In the genomic region with DNA sequence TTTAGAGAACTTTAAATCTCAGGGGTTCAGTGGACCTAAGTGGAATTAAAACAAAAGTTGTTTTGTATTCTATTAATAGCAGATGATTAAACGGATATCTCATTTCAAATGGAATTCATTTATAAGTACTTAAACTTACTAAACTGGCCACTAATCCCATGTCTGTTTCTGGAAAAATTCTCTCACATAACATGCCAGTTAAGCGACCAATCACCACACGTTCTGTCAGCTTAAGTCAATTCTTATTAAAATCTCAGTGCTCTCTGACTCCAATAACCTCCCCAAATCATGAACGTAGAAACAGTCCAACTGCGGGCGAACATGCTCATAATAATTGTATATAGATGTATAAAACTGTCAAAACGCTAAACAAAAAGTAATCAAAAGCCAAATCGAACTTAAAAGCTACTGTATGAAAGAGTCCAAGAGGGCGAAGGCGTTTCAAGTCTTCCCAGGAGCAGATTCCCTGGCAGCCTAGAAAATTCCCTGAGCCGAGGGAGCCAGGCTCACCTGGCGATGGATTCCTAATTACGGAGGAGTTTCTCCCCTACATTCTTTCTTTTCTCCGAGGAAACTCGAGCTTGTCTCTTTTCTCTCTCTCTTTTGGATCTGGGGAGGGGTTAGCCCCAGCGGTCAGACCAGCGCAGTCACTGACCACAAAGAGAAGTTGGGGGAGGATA, we compare ENCODE assay signal across 7 mouse cellular contexts. TPM values are rescaled to one million over a fixed set of nuclear protein-coding genes. Genes with fewer than 3 reads are reported as not detected.
DNase-seq lines count a peak whose midpoint lies in the region; ATAC-seq and TF ChIP-seq lines count a peak whose summit lies in the region.

No protein-coding gene starts in this region.

- H3K36me3 ChIP-seq in spleen, adult 2 months (ENCODE audit: control insufficient read depth, insufficient read depth, low read length) = no peaks in the 10 kb centered on the region
- no peaks in the 10 kb centered on the region for H3K36me3 ChIP-seq in forebrain, postnatal 0 days (ENCODE audit: insufficient read depth)
- no peaks in the 10 kb centered on the region for H3K36me3 ChIP-seq in liver, embryonic 13.5 days
- H3K36me3 ChIP-seq in stomach, postnatal 0 days (ENCODE audit: control insufficient read depth, insufficient read depth, low read length) = no peaks in the 10 kb centered on the region

- H3K9ac ChIP-seq in forebrain, postnatal 0 days = no peak overlapping the region
- peak overlapping the region; percentile 62 for H3K9ac ChIP-seq in liver, embryonic 13.5 days
- peak overlapping the region; percentile 86 for H3K9ac ChIP-seq in stomach, postnatal 0 days (ENCODE audit: low read length)

- ATAC-seq in forebrain, postnatal 0 days = no peak
- no peak for ATAC-seq in liver, embryonic 13.5 days (ENCODE audit: low read depth)
- ATAC-seq in stomach, postnatal 0 days (ENCODE audit: low FRiP score, low TSS enrichment) = no peak

- TF ChIP-seq POLR2A in spleen, adult 2 months (IDR thresholded peaks at IDR 0.05; ENCODE audit: low read depth, low read length) = no peak

- H3K9me3 ChIP-seq in forebrain, postnatal 0 days (ENCODE audit: low read length) = no peaks in the 10 kb centered on the region
- H3K9me3 ChIP-seq in liver, embryonic 13.5 days (replicated peaks) = no peaks in the 10 kb centered on the region
- no peaks in the 10 kb centered on the region for H3K9me3 ChIP-seq in stomach, postnatal 0 days (ENCODE audit: control insufficient read depth, low read length)

- peaks cover 9% of the 10 kb centered on the region for H3K27me3 ChIP-seq in spleen, adult 2 months (ENCODE audit: control insufficient read depth, insufficient read depth, low read length)
- peaks cover 26% of the 10 kb centered on the region for H3K27me3 ChIP-seq in forebrain, postnatal 0 days (ENCODE audit: insufficient read depth, low read length)
- H3K27me3 ChIP-seq in liver, embryonic 13.5 days = peaks cover 32% of the 10 kb centered on the region
- no peaks in the 10 kb centered on the region for H3K27me3 ChIP-seq in stomach, postnatal 0 days (ENCODE audit: control insufficient read depth, insufficient read depth, low read length)

- peak overlapping the region; percentile 96 for H3K4me2 ChIP-seq in forebrain, postnatal 0 days (ENCODE audit: low read depth)
- H3K4me2 ChIP-seq in liver, embryonic 13.5 days = peak overlapping the region; percentile 67
- peak overlapping the region; percentile 84 for H3K4me2 ChIP-seq in stomach, postnatal 0 days (replicated peaks; ENCODE audit: low read depth)

- no peak for TF ChIP-seq CTCF in spleen, adult 2 months (IDR thresholded peaks at IDR 0.05; ENCODE audit: extremely low read depth, insufficient read depth, insufficient read length, insufficient replicate concordance)
- no peak for TF ChIP-seq CTCF in forebrain, postnatal 0 days (IDR thresholded peaks at IDR 0.05; ENCODE audit: low read depth)
- TF ChIP-seq CTCF in stomach, postnatal 0 days (IDR thresholded peaks at IDR 0.05; ENCODE audit: low read depth) = no peak

- DNase-seq in spleen, adult 2 months (ENCODE audit: low read depth in 1 of 2, low spot score in 2 of 2) = no peak
- DNase-seq in spleen, postnatal 14 days (ENCODE audit: low spot score in 2 of 2) = no peak
- DNase-seq in forebrain, postnatal 0 days = peak; percentile 2
- no peak for DNase-seq in liver, embryonic 13.5 days
- DNase-seq in stomach, postnatal 0 days (ENCODE audit: low spot score) = no peak
- DNase-seq in MN1 (ENCODE audit: low spot score) = no peak
- DNase-seq in left cerebral cortex, postnatal 10 days (ENCODE audit: extremely low spot score in 1 of 2, low spot score in 2 of 2) = no peak

- H3K27ac ChIP-seq in spleen, adult 2 months (ENCODE audit: insufficient read depth, low read length) = no peak overlapping the region
- H3K27ac ChIP-seq in forebrain, postnatal 0 days (ENCODE audit: low read depth, low read length) = no peak overlapping the region
- H3K27ac ChIP-seq in liver, embryonic 13.5 days = no peak overlapping the region
- H3K27ac ChIP-seq in stomach, postnatal 0 days (replicated peaks) = peak overlapping the region; percentile 93

- no peak for TF ChIP-seq EP300 in stomach, postnatal 0 days (optimal IDR thresholded peaks at IDR 0.05)

- WGBS in spleen, adult 2 months = 21% methylated on average over 17 of the region's 17 CpGs
- WGBS in forebrain, postnatal 0 days = 12% methylated on average over 17 of the region's 17 CpGs
- 13% methylated on average over 17 of the region's 17 CpGs for WGBS in liver, embryonic 13.5 days (ENCODE audit: insufficient replicate concordance)
- 8% methylated on average over 17 of the region's 17 CpGs for WGBS in stomach, postnatal 0 days

- peaks cover 5% of the 10 kb centered on the region for H3K4me1 ChIP-seq in spleen, adult 2 months (ENCODE audit: control insufficient read depth, insufficient read depth, insufficient read length)
- peaks cover 12% of the 10 kb centered on the region; the same call in 1 of the 2 replicates for H3K4me1 ChIP-seq in forebrain, postnatal 0 days (ENCODE audit: insufficient read depth)
- H3K4me1 ChIP-seq in liver, embryonic 13.5 days (replicated peaks) = peaks cover 18% of the 10 kb centered on the region
- no peaks in the 10 kb centered on the region for H3K4me1 ChIP-seq in stomach, postnatal 0 days (replicated peaks; ENCODE audit: control insufficient read depth, insufficient read depth)

- peak overlapping the region; percentile 52; the same call in 1 of the 2 replicates for H3K4me3 ChIP-seq in spleen, adult 2 months (ENCODE audit: extremely low read depth, insufficient read depth, insufficient read length)
- peak overlapping the region; percentile 44 for H3K4me3 ChIP-seq in forebrain, postnatal 0 days (ENCODE audit: low read depth, low read length)
- H3K4me3 ChIP-seq in liver, embryonic 13.5 days (replicated peaks) = peak overlapping the region; percentile 59
- peak overlapping the region; percentile 72 for H3K4me3 ChIP-seq in stomach, postnatal 0 days (ENCODE audit: low read depth, low read length)

- intact Hi-C loops in left cerebral cortex, postnatal 10 days (cut with DNase I) = no loop called here

RNA-seq across cellular contexts. Expression of gene Baiap2l1, which starts 1.0 kb away (rescaled TPM):
- 0.22 and 0.39 TPM in 2 replicates for polyA plus RNA-seq in spleen, adult 2 months (2012; rRNA removed)
- 0.10 and 0.23 TPM in 2 replicates for total RNA-seq in forebrain, postnatal 0 days (2014; rRNA removed)
- 0.72 and 0.93 TPM in 2 replicates for polyA plus RNA-seq in forebrain, postnatal 0 days (2015; fragmentation: Nextera tagmentation; extraction: Ambion mirVana)
- 3.7 and 4.7 TPM in 2 replicates for polyA plus RNA-seq in liver, embryonic 13.5 days (2015; fragmentation: Nextera tagmentation; extraction: Ambion mirVana)
- polyA plus RNA-seq in stomach, postnatal 0 days (2015; fragmentation: Nextera tagmentation; extraction: Ambion mirVana) = 25.3 and 26.8 TPM in 2 replicates
- total RNA-seq in left cerebral cortex, postnatal 10 days (2021) = under 1 TPM; 0.30 to 0.41 TPM
